Mouse (Mus musculus): Measurements from ENCODE around the gene Sox5.

GRCm38 (mm10) chr6:144393151-144393550 lies 388.6 kb downstream of the Sox5 start:
- TF ChIP-seq CTCF (IDR thresholded peaks at IDR 0.05; ENCODE audit: borderline replicate concordance, control insufficient read depth, extremely low read depth, insufficient read depth, low read length, poor library complexity) = no peak
- no peak for TF ChIP-seq POLR2A (IDR thresholded peaks at IDR 0.05; ENCODE audit: control insufficient read depth, extremely low read depth, insufficient read depth, low read length, poor library complexity)
